Mouse (Mus musculus) neural tube, embryonic 14.5 days (tissue): ENCODE measurements at regions not wholly inside any gene's neighbourhood (a gene's known extent, or its start where the extent isn't known, plus 50 kb on each side); places are given as distances from the start of the nearest gene placed in this dataset.

Source experiments
- ATAC-seq: fragments of 200-750 bp; cut with Nextera tagmentation; 2 replicates; pipeline ENCODE4 v1.8.0; 2017; ENCODE audit warnings: low read depth, mild to moderate bottlenecking, moderate TSS enrichment, moderate library complexity
- H3K27ac ChIP-seq: fragments of 300-500 bp; sonication (generic); 2 replicates; pipeline ENCODE4 v1.5.1; 2014; ENCODE audit warnings: low read depth, mild to moderate bottlenecking, control low read depth, low read length, moderate library complexity, mixed read lengths
- H3K27me3 ChIP-seq: fragments of 300-500 bp; sonication (generic); 2 replicates; pipeline ENCODE4 v1.6.1; 2014; ENCODE audit warnings: low read length; ENCODE audit not compliant: control insufficient read depth, insufficient read depth
- H3K36me3 ChIP-seq: fragments of 300-500 bp; sonication (generic); 2 replicates; pipeline ENCODE4 v1.6.1; 2014; ENCODE audit warnings: low read length, mixed read lengths; ENCODE audit not compliant: control insufficient read depth, insufficient read depth
- H3K4me1 ChIP-seq: fragments of 300-500 bp; sonication (generic); 2 replicates; pipeline ENCODE4 v1.6.1; 2014; ENCODE audit warnings: low read length; ENCODE audit not compliant: control insufficient read depth, insufficient read depth
- H3K4me2 ChIP-seq: fragments of 300-500 bp; sonication (generic); 2 replicates; pipeline ENCODE4 v1.6.1; 2014; ENCODE audit warnings: mild to moderate bottlenecking, low read depth, low read length, control low read depth
- H3K4me3 ChIP-seq: fragments of 300-500 bp; sonication (generic); 2 replicates; pipeline ENCODE4 v1.5.1; 2014; ENCODE audit warnings: low read depth, low read length, control low read depth, mixed read lengths
- H3K9ac ChIP-seq: fragments of 300-500 bp; sonication (generic); replicated peaks from 2 replicates; pipeline ENCODE4 v1.6.1; 2014; ENCODE audit warnings: low read depth, mild to moderate bottlenecking, control low read depth, low read length, mixed read lengths
- H3K9me3 ChIP-seq: fragments of 300-500 bp; sonication (generic); 2 replicates; pipeline ENCODE4 v1.6.1; 2016; ENCODE audit warnings: low read length; ENCODE audit not compliant: control insufficient read depth
- WGBS: fragments of 180-500 bp; shearing (Covaris S2); extraction: QIAGEN DNeasy Blood & Tissue Kit; methylation state at CpG from one replicate; pipeline ENCODE4 v1.1.7; 2014; 5-methylcytosine and 5-hydroxymethylcytosine counted together

GRCm38 (mm10) chr10:37326168-37326534 lies 187.4 kb upstream of the Marcks start:
- no peaks in the 10 kb centered on the region for H3K36me3 ChIP-seq
- ATAC-seq: no peak
- WGBS: 80% methylated on average over 3 of the region's 3 CpGs
- H3K9ac ChIP-seq: no peak overlapping the region
- H3K4me3 ChIP-seq: no peak overlapping the region
- no peaks in the 10 kb centered on the region for H3K27me3 ChIP-seq
- no peaks in the 10 kb centered on the region for H3K9me3 ChIP-seq
- H3K4me2 ChIP-seq: no peak overlapping the region
- no peak overlapping the region for H3K27ac ChIP-seq
- no peaks in the 10 kb centered on the region for H3K4me1 ChIP-seq

- Histone ChIP-seq H3K27ac (no peak overlapping the region), H3K4me2 (no peak overlapping the region), H3K36me3 (no peaks in the 10 kb centered on the region), H3K9me3 (no peaks in the 10 kb centered on the region), H3K4me1 (no peaks in the 10 kb centered on the region), H3K4me3 (no peak overlapping the region), H3K9ac (no peak overlapping the region), H3K27me3 (no peaks in the 10 kb centered on the region)
- no peak for ATAC-seq
- 77% methylated on average over 6 of the region's 6 CpGs for WGBS
Measured at GRCm38 (mm10) chr10:37325514-37326167, 186.9 kb upstream of the Marcks start.

- Histone ChIP-seq H3K9ac (no peak overlapping the region), H3K9me3 (no peaks in the 10 kb centered on the region), H3K27ac (no peak overlapping the region), H3K4me1 (no peaks in the 10 kb centered on the region), H3K4me2 (no peak overlapping the region), H3K36me3 (no peaks in the 10 kb centered on the region), H3K4me3 (no peak overlapping the region), H3K27me3 (no peaks in the 10 kb centered on the region)
- ATAC-seq: no peak
- WGBS: 55% methylated on average over 1 of the region's 1 CpGs
Measured at GRCm38 (mm10) chr10:37323689-37324088, 185.0 kb upstream of the Marcks start.

GRCm38 (mm10) chr10:37322809-37323208 lies 184.1 kb upstream of the Marcks start:
- no peaks in the 10 kb centered on the region for H3K27me3 ChIP-seq
- H3K36me3 ChIP-seq: no peaks in the 10 kb centered on the region
- no peak overlapping the region for H3K4me3 ChIP-seq
- H3K4me1 ChIP-seq: no peaks in the 10 kb centered on the region
- ATAC-seq: no peak
- no peak overlapping the region for H3K27ac ChIP-seq
- H3K9ac ChIP-seq: no peak overlapping the region
- 85% methylated on average over 1 of the region's 1 CpGs for WGBS
- no peak overlapping the region for H3K4me2 ChIP-seq
- no peaks in the 10 kb centered on the region for H3K9me3 ChIP-seq

- Histone ChIP-seq H3K27ac (no peak overlapping the region), H3K4me2 (no peak overlapping the region), H3K36me3 (no peaks in the 10 kb centered on the region), H3K4me3 (no peak overlapping the region), H3K4me1 (no peaks in the 10 kb centered on the region), H3K9me3 (no peaks in the 10 kb centered on the region), H3K27me3 (no peaks in the 10 kb centered on the region), H3K9ac (no peak overlapping the region)
- no peak for ATAC-seq
- 95% methylated on average over 5 of the region's 5 CpGs for WGBS
Measured at GRCm38 (mm10) chr10:37322310-37322709, 183.6 kb upstream of the Marcks start.

- Histone ChIP-seq H3K9ac (no peak overlapping the region), H3K27me3 (no peaks in the 10 kb centered on the region), H3K36me3 (no peaks in the 10 kb centered on the region), H3K4me2 (no peak overlapping the region), H3K4me1 (no peaks in the 10 kb centered on the region), H3K27ac (no peak overlapping the region), H3K4me3 (no peak overlapping the region), H3K9me3 (no peaks in the 10 kb centered on the region)
- ATAC-seq: no peak
- WGBS: 83% methylated on average over 3 of the region's 3 CpGs
Measured at GRCm38 (mm10) chr10:37321171-37321570, 182.5 kb upstream of the Marcks start.

- no peaks in the 10 kb centered on the region for H3K9me3 ChIP-seq
- no peaks in the 10 kb centered on the region for H3K36me3 ChIP-seq
- no peaks in the 10 kb centered on the region for H3K4me1 ChIP-seq
- no peak overlapping the region for H3K4me3 ChIP-seq
- no peaks in the 10 kb centered on the region for H3K27me3 ChIP-seq
- no peak overlapping the region for H3K4me2 ChIP-seq
- no peak overlapping the region for H3K27ac ChIP-seq
- ATAC-seq: no peak
- 96% methylated on average over 8 of the region's 8 CpGs for WGBS
- no peak overlapping the region for H3K9ac ChIP-seq
Measured at GRCm38 (mm10) chr10:37319746-37320430, 181.2 kb upstream of the Marcks start.

GRCm38 (mm10) chr10:37316701-37317100 lies 178.0 kb upstream of the Marcks start:
- no peak overlapping the region for H3K9ac ChIP-seq
- no peak for ATAC-seq
- no peak overlapping the region for H3K4me3 ChIP-seq
- H3K27me3 ChIP-seq: no peaks in the 10 kb centered on the region
- H3K4me1 ChIP-seq: no peaks in the 10 kb centered on the region
- no peaks in the 10 kb centered on the region for H3K36me3 ChIP-seq
- 72% methylated on average over 3 of the region's 3 CpGs for WGBS
- H3K9me3 ChIP-seq: no peaks in the 10 kb centered on the region
- H3K4me2 ChIP-seq: no peak overlapping the region
- H3K27ac ChIP-seq: no peak overlapping the region

- H3K36me3 ChIP-seq: no peaks in the 10 kb centered on the region
- 87% methylated on average over 1 of the region's 1 CpGs for WGBS
- H3K9me3 ChIP-seq: no peaks in the 10 kb centered on the region
- no peak overlapping the region for H3K4me3 ChIP-seq
- no peak overlapping the region for H3K9ac ChIP-seq
- no peak overlapping the region for H3K27ac ChIP-seq
- no peak for ATAC-seq
- H3K4me1 ChIP-seq: no peaks in the 10 kb centered on the region
- H3K4me2 ChIP-seq: no peak overlapping the region
- no peaks in the 10 kb centered on the region for H3K27me3 ChIP-seq
Measured at GRCm38 (mm10) chr10:37315804-37316203, 177.1 kb upstream of the Marcks start.
